Mouse (Mus musculus) adrenal gland, adult 8-10 months (tissue): Measurements from ENCODE around the gene Glod4. TPM values are rescaled to one million over a fixed set of nuclear protein-coding genes. Genes with fewer than 3 reads are reported as not detected.

Source experiments
- DNase-seq: peaks from one replicate; pipeline ENCODE4 v3.0.0; 2022
- total RNA-seq, 4 experiments: library from RNA; stranded (reverse); gene quantifications; 2 replicates each; pipeline ENCODE4 v1.2.4; 2022

Gene Glod4
- total RNA-seq, result 100 to 1,000 TPM in 1 of 4 experiments, 10 to 100 TPM in 3; 89.4 to 107 (median 93.5) TPM

GRCm38 (mm10) chr11:76242901-76243810, at the start of gene Glod4, which contains the start of gene Mrm3:
Gene Glod4, minus strand, starts transcription at chr11:76243725.
Gene Mrm3, plus strand, starts transcription at chr11:76243715.
- peak; percentile 89 for DNase-seq

- DNase-seq, result no peak
Measured at GRCm38 (mm10) chr11:76292831-76293230, 49.3 kb upstream of the Glod4 start.

GRCm38 (mm10) chr11:76292398-76292797, 48.9 kb upstream of the Glod4 start:
- peak; percentile 70 for DNase-seq

- DNase-seq, result no peak
Measured at GRCm38 (mm10) chr11:76291960-76292359, 48.4 kb upstream of the Glod4 start.

- no peak for DNase-seq
Measured at GRCm38 (mm10) chr11:76290367-76290766, 46.8 kb upstream of the Glod4 start.

GRCm38 (mm10) chr11:76288645-76289044, 45.1 kb upstream of the Glod4 start:
- no peak for DNase-seq

GRCm38 (mm10) chr11:76287301-76287700, 43.8 kb upstream of the Glod4 start:
- DNase-seq, result no peak

- DNase-seq, result no peak
Measured at GRCm38 (mm10) chr11:76286534-76287126, 43.1 kb upstream of the Glod4 start.

GRCm38 (mm10) chr11:76285431-76286075, 42.0 kb upstream of the Glod4 start:
- no peak for DNase-seq

- DNase-seq, result no peak
Measured at GRCm38 (mm10) chr11:76283841-76284240, 40.3 kb upstream of the Glod4 start.

GRCm38 (mm10) chr11:76279971-76280370, 36.4 kb upstream of the Glod4 start:
- DNase-seq, result no peak

GRCm38 (mm10) chr11:76278960-76279852, 35.7 kb upstream of the Glod4 start:
- no peak for DNase-seq

- no peak for DNase-seq
Measured at GRCm38 (mm10) chr11:76272440-76272839, 28.9 kb upstream of the Glod4 start.

GRCm38 (mm10) chr11:76268521-76269065, 25.1 kb upstream of the Glod4 start:
- no peak for DNase-seq

GRCm38 (mm10) chr11:76268001-76268459, 24.5 kb upstream of the Glod4 start:
- DNase-seq, result no peak

- no peak for DNase-seq
Measured at GRCm38 (mm10) chr11:76267550-76267949, 24.0 kb upstream of the Glod4 start.

GRCm38 (mm10) chr11:76262611-76263351, 19.3 kb upstream of the Glod4 start:
- DNase-seq, result no peak

- no peak for DNase-seq
Measured at GRCm38 (mm10) chr11:76261224-76261623, 17.7 kb upstream of the Glod4 start.

- no peak for DNase-seq
Measured at GRCm38 (mm10) chr11:76260208-76261050, 16.9 kb upstream of the Glod4 start.

GRCm38 (mm10) chr11:76258511-76258910, 15.0 kb upstream of the Glod4 start:
- DNase-seq, result no peak
